Mouse (Mus musculus) effector memory CD4-positive, alpha-beta T cell, adult 5 months (primary cell): ENCODE measurements around the gene Btbd7. TPM values are rescaled to one million over a fixed set of nuclear protein-coding genes. Genes with fewer than 3 reads are reported as not detected.

ENCODE experiments used
- polyA plus RNA-seq: library from polyadenylated mRNA; unstranded; fragments of 100-300 nt; shearing (Covaris generic); gene quantifications from one replicate; pipeline ENCODE4 v1.2.1, GENCODE M21; 2017

Btbd7 gene
- polyA plus RNA-seq = 35.0 TPM

DNA sequence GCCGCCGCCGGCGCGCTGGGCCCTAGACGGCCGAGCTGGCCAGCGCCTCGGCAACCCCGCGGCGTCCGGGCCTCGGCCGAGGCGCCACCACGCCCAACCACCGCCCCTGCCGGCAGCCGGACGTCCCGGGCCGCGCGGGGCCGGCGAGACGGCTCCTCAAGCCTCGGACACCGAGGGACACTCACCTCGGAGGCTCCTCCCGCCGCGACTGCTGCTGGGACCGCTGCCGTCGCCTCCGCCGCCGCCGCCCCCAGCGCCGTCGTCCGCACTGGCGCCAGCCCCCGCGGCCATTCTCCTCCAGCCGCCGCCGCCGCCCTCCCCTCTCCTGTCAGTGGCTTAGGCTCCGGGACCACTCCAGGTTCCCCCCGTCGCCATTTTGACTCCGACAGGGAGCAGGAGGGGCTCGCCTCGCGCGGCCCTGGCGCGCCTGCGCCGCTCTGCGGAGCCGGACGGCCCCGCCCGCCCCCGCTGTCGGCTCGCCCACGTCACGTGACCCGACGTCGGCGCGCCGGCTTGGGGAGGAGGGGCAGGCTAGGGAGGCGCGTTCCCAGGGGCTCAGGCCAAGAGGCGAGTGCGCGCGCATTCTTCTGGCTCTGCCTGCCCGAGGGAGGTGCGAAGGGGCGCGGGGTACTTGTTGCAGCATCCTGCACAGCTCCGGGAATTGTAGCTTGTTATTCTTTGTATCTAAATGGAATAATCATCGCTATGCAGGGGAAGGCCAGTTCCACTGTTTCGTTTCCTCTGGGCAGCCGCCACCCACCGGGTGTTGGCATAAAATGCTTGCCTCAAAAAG lies at the start of gene Btbd7:
TSS of gene Btbd7 (minus strand) at position 441 of the 793 bp plus-strand sequence.

DNA sequence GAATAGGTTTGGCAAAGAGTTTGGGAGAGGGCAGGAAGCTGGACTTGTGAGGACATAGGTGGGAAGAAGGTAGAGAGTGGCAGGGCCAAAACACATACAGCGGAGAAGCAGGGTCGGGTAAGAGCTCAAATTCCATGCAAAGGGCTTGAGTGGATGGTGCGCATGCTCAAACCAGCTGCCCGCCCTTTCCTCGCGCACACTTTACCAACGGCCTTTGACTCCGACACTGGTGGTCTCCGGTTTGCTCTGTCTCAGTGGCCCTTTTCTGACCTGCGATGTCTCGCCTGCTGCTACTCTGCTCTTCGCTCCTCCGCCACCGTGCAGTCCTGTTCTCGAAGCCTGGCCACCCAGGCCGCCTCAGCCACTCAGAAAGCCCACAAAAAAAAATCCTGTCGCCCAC lies 20.8 kb upstream of the Btbd7 start, which contains the start of gene Cox8c:
TSS of gene Cox8c (plus strand) at position 226 of the 400 bp plus-strand sequence.

DNA sequence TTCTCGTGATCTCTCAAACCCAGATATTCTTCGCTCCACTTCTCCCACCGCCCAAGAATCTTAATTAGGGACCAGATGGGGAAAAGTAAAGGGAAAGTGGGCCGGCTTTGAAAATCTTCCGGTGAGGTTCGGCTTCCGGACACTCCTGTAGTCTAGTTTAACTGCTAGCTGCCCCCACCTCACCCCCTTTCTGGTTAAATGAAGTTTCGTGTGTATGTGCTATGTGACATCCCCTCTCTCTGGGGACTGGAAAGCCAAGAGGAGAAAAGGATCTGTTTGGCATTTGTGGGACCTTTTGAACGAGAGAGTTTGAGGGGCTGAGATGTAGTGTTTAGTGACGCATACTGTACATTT lies 119.9 kb downstream of the Btbd7 start, which contains the start of gene Gm20604:
TSS of gene Gm20604 (minus strand) at position 270 of the 354 bp plus-strand sequence.

DNA sequence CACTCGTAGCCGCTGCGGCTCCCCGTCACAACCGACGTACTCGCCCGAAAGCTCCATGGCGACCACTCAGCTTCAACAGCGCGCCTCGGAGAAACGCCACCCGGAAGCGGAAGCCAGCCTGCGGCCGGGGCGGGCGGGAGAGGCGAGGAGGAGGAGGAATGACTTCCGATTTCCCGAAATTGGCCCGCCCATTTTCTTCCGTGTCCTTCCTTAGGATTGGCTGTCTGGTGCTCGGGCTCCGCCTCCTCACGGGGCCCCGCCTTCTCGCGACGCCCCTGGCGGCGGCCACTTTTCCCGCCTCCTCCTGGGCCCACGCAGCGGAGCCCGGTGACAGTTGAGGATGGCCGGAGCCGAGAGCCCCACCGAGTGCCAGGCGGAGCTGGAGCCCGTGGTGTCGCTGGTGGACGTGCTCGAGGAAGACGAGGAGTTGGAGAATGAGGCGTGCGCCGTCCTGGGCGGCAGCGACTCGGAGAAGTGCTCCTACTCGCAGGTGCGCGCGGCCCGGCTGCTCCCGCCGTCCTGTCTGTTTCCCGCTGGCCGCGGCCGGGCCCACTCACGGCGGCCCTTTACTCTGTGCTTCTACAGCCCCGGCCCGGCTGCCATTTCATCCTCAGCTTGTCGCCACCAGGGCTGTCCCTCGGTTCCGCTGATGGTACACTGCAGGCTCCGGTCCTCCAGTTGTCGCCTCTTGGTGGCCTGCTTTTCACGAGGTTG lies 120.4 kb downstream of the Btbd7 start, which contains the start of the genes Gm28051, Gon7 and Ubr7:
TSS of gene Gm28051 (minus strand) at position 77 of the 714 bp plus-strand sequence.
TSS of gene Gon7 (minus strand) at position 115 of the 714 bp plus-strand sequence.
TSS of gene Ubr7 (plus strand) at position 279 of the 714 bp plus-strand sequence.

DNA sequence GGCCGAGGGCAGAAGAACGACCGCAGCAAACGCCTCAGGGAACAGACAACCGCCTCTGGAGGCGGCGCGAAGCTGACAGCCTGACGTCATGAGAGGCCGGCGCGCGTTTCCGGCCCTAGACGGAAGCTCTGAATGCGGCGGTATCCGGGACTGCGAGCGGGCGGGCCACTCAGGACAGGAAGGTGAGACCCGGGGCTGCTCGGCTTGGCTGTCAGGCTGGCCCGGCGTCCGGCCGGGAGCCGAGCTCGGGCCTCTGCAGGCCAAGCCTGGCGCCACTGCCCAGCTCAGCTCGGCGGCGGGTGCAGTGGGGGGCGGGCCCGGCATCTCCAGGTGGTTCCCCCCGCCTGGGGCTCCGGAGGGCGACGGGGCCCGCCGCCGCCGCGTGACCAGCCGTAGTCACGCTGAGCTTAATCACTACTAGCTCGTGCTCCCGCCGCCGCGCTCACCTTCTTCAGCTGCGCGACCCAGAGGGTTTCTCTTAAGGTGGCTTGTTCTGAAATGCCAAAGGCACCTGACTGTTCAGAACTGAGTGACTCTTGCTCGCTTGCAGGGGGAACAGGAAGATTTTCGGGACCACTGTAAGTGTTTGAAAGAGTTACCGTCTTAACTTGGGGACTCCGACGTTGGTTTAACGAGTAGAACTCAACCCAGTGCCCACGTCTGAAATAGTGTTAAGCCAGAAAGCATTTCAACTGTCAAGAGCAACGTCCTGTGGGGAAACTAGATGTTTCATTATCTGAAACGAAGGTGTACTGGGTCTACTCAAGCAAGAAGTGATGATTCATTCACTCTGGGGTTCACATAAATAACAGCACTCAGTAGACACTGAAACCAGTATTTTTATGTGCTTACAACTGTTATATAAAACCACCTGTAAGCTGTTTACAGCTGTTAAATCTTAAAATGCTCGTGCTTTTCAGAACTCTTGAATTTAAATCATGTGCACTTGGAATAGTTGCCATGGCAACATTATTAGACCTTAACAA lies 134.4 kb downstream of the Btbd7 start, which contains the start of the genes Moap1 and Tmem251:
TSS of gene Moap1 (minus strand) at position 73 of the 986 bp plus-strand sequence.
TSS of gene Tmem251 (plus strand) at position 174 of the 986 bp plus-strand sequence.

Other genes with a start within 250 kb of the Btbd7 start
- gene Itpk1, start 173.5 kb downstream of the Btbd7 start, polyA plus RNA-seq = 56.3 TPM
- 9.8 TPM for gene Moap1, start 134.8 kb downstream of the Btbd7 start, polyA plus RNA-seq
- gene Tmem251, start 134.7 kb downstream of the Btbd7 start, polyA plus RNA-seq = 20.2 TPM
- gene Gm28051, start 120.7 kb downstream of the Btbd7 start, polyA plus RNA-seq = not detected
- gene Gon7, start 120.7 kb downstream of the Btbd7 start, polyA plus RNA-seq = 25.7 TPM
- 18.9 TPM for gene Ubr7, start 120.5 kb downstream of the Btbd7 start, polyA plus RNA-seq
- 7.0 TPM for gene Gm20604, start 119.8 kb downstream of the Btbd7 start, polyA plus RNA-seq
- not detected for gene Cox8c, start 20.8 kb upstream of the Btbd7 start, polyA plus RNA-seq
- gene Unc79, start 70.4 kb upstream of the Btbd7 start, polyA plus RNA-seq = 0.60 TPM